Mouse (Mus musculus) ES-E14 (cell line): ENCODE data around the gene Zfp362.

Source experiments
- CHD2 ChIP-seq: IDR thresholded peaks from 2 replicates; pipeline ENCODE4 v1.6.1; 2014; ENCODE audit warnings: mild to moderate bottlenecking, low read depth, low read length, inconsistent platforms
- HCFC1 ChIP-seq: IDR thresholded peaks from 2 replicates; pipeline ENCODE4 v1.6.1; 2012; ENCODE audit warnings: low read length, inconsistent platforms, borderline replicate concordance; ENCODE audit not compliant: insufficient read depth
- MAFK ChIP-seq: IDR thresholded peaks from 2 replicates; pipeline ENCODE4 v1.6.1; 2014; ENCODE audit warnings: mild to moderate bottlenecking, low read depth, low read length, inconsistent platforms; ENCODE audit not compliant: insufficient read depth
- ZC3H11A ChIP-seq: IDR thresholded peaks from 2 replicates; pipeline ENCODE4 v1.6.1; 2012; ENCODE audit warnings: low read depth, mild to moderate bottlenecking, inconsistent platforms, low read length, borderline replicate concordance
- ZNF384 ChIP-seq: IDR thresholded peaks from 2 replicates; pipeline ENCODE4 v1.6.1; 2012; ENCODE audit warnings: low read depth, low read length, inconsistent platforms

DNA sequence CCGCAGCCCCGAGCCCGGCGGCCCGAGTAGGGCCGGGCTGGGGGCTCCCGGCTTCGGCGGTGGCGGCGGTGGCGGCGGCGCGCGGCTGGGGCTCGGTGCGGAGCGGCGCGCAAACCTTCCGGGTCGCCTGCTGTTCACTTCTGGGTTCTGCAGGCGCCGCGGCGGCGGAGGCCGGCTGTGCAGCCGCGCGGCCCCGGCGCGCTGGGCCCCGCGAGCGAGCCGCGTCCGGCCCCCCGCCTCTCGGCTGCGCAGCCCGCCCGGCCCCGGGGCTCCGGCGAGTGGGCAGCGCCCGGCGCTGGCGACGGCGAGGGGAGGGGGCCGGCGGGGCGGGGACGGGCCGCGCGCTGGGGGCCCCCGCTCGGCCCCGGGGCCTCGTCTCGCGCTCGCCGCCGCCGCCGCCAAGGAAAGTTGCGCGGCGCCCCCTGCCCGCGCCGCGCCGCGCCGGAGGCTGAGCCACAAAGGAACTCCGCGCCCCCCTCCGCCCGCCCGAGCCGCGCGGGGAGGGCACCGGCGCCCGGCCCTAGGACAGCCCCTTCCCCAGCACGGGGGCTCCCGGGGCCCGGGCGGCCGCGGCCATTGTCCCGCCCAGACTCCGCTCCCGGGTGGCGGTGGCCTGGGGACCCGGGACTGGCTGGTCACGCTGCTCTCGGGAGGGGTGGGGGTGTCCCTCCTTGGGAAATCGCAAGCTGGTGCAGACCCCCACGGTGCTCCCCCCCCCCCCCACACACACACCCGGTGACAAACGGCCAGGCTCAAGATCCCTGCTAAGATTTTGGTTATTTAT lies at the start of gene Zfp362:
- TF ChIP-seq CHD2 (no peak), HCFC1 (no peak), ZNF384 (no peak), MAFK (no peak), ZC3H11A (no peak)
